Mouse (Mus musculus) liver, embryonic 14.5 days (tissue): ENCODE results near the gene Cebpe.

Experiments used
- CTCF ChIP-seq: IDR thresholded peaks from 2 replicates; pipeline ENCODE4 v1.5.1; 2016; ENCODE audit warnings: antibody characterized with exemption, low read depth, control low read depth
- EP300 ChIP-seq: IDR thresholded peaks from 2 replicates; pipeline ENCODE4 v1.6.1; 2016; ENCODE audit warnings: antibody characterized with exemption, low read depth

- TF ChIP-seq CTCF (no peak), EP300 (no peak)
Measured at GRCm38 (mm10) chr14:54756382-54756781, 44.4 kb upstream of the Cebpe start.
